Mouse (Mus musculus): ENCODE results near the gene Gm49396. TPM values are rescaled to one million over a fixed set of nuclear protein-coding genes. Genes with fewer than 3 reads are reported as not detected.

Gene Gm49396
- polyA plus RNA-seq, 1 experiment from 2014 or later, result 21.7 TPM

DNA sequence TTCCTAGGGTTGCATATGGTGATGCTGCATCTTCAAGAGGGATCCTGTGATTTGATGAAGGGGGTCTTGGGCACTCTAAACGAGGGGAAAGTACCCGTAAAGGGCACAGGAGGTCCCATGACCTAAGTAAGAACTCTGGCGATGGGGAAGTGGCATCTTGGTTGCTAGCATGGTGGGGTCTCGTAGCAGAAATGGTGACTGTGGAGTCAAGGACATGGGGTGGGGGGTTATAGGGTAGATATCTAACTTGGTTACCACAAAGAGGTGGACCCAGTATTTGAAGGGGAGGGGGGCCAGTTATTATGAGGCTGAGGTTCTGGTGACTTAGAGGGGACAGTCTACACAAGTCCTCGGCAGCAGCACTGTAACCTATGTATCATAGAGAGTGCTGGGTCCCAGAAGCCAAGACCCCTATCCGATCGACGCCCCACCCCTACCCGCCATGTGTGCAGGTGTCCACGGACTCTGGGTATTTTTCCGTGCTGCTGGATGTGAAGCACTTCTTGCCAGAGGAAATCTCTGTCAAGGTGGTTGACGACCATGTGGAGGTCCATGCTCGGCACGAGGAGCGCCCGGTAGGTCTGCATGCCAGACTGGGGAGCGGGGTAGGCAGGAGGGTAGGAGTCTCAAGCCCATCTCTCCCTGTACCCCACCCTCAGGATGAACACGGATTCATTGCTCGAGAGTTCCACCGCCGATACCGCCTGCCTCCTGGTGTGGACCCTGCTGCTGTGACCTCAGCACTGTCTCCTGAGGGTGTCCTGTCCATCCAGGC lies 9.1 kb upstream of the Gm49396 start:
- no peak for ATAC-seq (replicated peaks)
- no peak overlapping the region for H3K27ac ChIP-seq (replicated peaks)
- H3K4me2 ChIP-seq (replicated peaks), result peak overlapping the region; percentile 94; the same call in 1 of the 2 replicates
- H3K36me3 ChIP-seq, result peaks cover 32% of the 10 kb centered on the region
- WGBS, result 87% methylated on average over 22 of the region's 22 CpGs
- no peaks in the 10 kb centered on the region for H3K9me3 ChIP-seq
- no peaks in the 10 kb centered on the region for H3K27me3 ChIP-seq
- H3K4me3 ChIP-seq, result peak overlapping the region; percentile 74; the same call in 1 of the 2 replicates
- H3K9ac ChIP-seq (replicated peaks), result 0 out of 2 replicates have a peak overlapping the region, but pooled peaks have one; percentile 54
- peaks cover 32% of the 10 kb centered on the region for H3K4me1 ChIP-seq

DNA sequence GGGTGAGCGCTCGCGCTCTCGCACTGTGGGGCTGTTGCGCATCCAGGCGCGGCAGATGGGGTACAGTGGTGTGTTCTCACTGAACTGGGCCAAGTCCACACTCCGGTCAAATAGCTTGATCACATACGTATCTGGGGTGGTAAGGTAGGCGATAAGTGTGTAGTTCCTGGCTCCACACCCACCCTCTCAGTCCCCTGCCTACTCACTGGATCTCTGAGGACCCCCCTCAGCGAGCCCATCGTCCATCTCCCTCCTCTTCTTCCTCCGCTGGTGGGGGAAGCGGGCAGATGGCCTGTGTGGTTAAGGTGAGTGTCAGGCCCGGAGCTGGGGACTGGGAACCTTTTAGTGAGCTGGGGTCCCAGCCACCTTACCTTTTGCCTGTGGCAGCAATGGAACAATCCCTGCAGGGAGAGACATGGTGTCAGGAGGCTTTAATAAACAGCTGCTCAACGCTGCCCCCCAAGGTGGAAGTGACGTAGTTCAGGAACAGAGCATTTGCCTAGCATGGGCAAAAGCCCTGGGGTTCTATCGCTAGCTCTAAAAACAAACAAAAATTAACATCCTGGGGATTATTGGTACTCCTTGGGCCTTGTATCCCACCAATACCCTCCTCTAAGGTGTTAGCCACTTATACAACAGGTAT lies 6.1 kb upstream of the Gm49396 start:
- ATAC-seq (replicated peaks), result no peak
- H3K27ac ChIP-seq (replicated peaks), result no peak overlapping the region
- peaks cover 34% of the 10 kb centered on the region for H3K36me3 ChIP-seq
- no peak overlapping the region for H3K9ac ChIP-seq (replicated peaks)
- no peaks in the 10 kb centered on the region for H3K27me3 ChIP-seq
- H3K4me3 ChIP-seq, result no peak overlapping the region
- H3K4me2 ChIP-seq (replicated peaks), result no peak overlapping the region
- no peaks in the 10 kb centered on the region for H3K9me3 ChIP-seq
- 95% methylated on average over 18 of the region's 18 CpGs for WGBS
- peaks cover 35% of the 10 kb centered on the region for H3K4me1 ChIP-seq

GRCm38 (mm10) chr7:30557901-30558514 lies 5.1 kb upstream of the Gm49396 start:
- Histone ChIP-seq H3K9me3 (no peaks in the 10 kb centered on the region), H3K4me3 (0 out of 2 replicates have a peak overlapping the region, but pooled peaks have one; percentile 1), H3K27ac (replicated peaks) (no peak overlapping the region), H3K4me1 (peaks cover 35% of the 10 kb centered on the region), H3K4me2 (replicated peaks) (no peak overlapping the region; the same call in 1 of the 2 replicates), H3K9ac (replicated peaks) (peak overlapping the region; percentile 69; the same call in 1 of the 2 replicates), H3K36me3 (peaks cover 34% of the 10 kb centered on the region), H3K27me3 (no peaks in the 10 kb centered on the region)
- ATAC-seq (replicated peaks), result no peak
- 90% methylated on average over 13 of the region's 13 CpGs for WGBS

DNA sequence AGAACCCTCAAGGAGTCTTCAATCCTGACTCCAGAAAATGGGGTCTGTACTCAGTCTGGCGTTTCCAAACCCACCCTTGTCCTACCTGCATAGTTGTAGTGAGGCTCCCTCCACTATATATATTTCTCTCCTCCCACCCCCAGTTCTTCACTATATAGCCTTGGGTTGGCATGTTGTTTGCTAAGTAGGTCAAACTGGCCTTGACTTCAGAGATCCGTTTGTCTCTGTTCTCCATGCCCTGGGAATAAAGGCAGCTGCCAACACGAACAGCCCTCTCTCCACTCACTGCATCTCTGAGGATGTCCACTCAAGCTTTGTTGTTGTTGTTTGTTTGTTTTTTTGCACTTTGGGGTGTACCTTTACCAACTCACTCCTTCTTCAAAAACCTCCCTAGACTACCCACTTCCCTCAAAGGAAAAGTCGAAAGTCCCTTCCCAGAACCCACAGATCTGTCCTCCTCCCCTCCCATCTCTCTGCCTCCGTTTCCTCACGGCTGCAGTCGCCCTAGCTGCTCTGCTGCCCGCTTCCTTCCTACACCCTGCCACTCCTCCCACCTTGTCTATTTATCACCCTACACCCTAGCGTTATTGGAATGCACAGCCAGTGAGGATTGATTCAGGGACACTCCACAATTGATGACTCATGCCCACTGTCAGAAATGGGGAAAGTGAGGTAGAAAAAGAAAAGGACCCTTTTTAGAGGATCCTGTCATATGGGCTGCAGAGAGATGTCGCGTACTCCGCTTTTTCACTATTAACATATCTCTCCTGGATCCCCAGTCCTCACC lies 4.3 kb upstream of the Gm49396 start:
- Histone ChIP-seq H3K27ac (replicated peaks) (peak overlapping the region; percentile 62; the same call in 1 of the 2 replicates), H3K9ac (replicated peaks) (peak overlapping the region; percentile 69), H3K4me2 (replicated peaks) (peak overlapping the region; percentile 76), H3K9me3 (no peaks in the 10 kb centered on the region), H3K27me3 (no peaks in the 10 kb centered on the region), H3K36me3 (peaks cover 34% of the 10 kb centered on the region), H3K4me1 (peaks cover 30% of the 10 kb centered on the region), H3K4me3 (peak overlapping the region; percentile 68)
- ATAC-seq (replicated peaks), result 0 out of 2 replicates have a peak, but pooled peaks have one; percentile 0
- WGBS, result 19% methylated on average over 12 of the region's 12 CpGs

DNA sequence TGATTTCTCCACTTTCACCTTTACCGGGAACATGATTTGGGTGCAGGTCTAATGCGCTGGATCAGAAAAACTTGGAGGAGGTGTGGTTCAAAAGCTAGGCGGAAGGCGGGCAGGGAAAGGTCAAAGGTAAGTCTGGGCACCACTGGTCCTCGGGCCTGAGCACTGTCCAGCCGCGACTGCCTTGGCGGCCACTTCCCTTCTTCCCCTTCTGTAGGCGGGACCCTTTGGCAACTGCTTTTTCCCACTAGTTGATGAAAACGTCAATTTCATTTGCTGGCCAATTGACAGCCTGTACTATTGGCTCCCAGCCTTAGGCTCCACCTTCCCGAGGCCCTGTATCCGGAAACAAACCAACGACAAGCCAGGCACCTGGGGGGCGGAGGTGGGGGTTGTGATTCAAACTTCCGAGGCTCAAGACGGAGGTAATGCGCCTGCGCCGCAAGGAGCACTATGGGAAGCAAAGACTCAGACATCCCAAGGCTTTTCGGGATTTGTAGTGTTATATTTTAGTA lies 3.6 kb upstream of the Gm49396 start, which contains the start of gene Lin37:
Gene Lin37, minus strand, starts transcription at position 396 of the 512 bp plus-strand sequence.
- Histone ChIP-seq H3K9me3 (no peaks in the 10 kb centered on the region), H3K27me3 (no peaks in the 10 kb centered on the region), H3K4me2 (replicated peaks) (peak within 1 kb of the TSS; percentile 76), H3K4me3 (peak within 1 kb of the TSS; percentile 68), H3K4me1 (peaks cover 35% of the 10 kb centered on the region), H3K9ac (replicated peaks) (peak within 1 kb of the TSS; percentile 69), H3K36me3 (peaks cover 31% of the 10 kb centered on the region), H3K27ac (replicated peaks) (peak within 1 kb of the TSS; percentile 62)
- under 1% methylated on average over 20 of the region's 20 CpGs for WGBS
- peak; percentile 90 for ATAC-seq (replicated peaks)

DNA sequence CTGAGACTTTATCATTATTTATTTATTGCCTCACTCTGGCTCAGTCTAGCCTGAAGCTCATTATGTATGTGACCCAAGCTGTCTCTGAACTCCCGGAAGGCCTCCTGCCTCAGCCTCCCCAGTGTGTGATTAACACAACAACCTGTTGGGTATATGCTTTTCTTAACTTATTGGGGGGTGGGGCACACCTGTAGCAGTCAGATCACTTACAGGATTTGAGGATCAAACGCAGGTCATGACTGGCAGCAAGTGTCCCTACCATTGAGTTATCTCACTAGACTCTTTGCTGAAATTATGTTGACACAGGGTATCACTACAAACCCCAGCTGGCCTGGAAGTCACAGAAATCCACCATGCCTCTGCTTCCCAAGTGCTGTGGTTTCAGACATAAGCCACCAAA lies 2.8 kb upstream of the Gm49396 start:
- H3K4me3 ChIP-seq, result peak overlapping the region; percentile 68; the same call in 1 of the 2 replicates
- no peak for ATAC-seq (replicated peaks)
- peaks cover 35% of the 10 kb centered on the region for H3K4me1 ChIP-seq
- WGBS, result 64% methylated on average over 2 of the region's 2 CpGs
- H3K36me3 ChIP-seq, result peaks cover 32% of the 10 kb centered on the region
- H3K27ac ChIP-seq (replicated peaks), result peak overlapping the region; percentile 62
- H3K4me2 ChIP-seq (replicated peaks), result no peak overlapping the region
- H3K27me3 ChIP-seq, result no peaks in the 10 kb centered on the region
- no peaks in the 10 kb centered on the region for H3K9me3 ChIP-seq
- H3K9ac ChIP-seq (replicated peaks), result no peak overlapping the region

- Histone ChIP-seq H3K27ac (replicated peaks) (peak overlapping the region; percentile 73), H3K4me3 (peak overlapping the region; percentile 75)
- ATAC-seq (replicated peaks), result peak; percentile 6; the same call in 1 of the 2 replicates
These were observed 523 bp upstream of the Gm49396 start for GRCm38 (mm10) chr7:30562526-30563116.

DNA sequence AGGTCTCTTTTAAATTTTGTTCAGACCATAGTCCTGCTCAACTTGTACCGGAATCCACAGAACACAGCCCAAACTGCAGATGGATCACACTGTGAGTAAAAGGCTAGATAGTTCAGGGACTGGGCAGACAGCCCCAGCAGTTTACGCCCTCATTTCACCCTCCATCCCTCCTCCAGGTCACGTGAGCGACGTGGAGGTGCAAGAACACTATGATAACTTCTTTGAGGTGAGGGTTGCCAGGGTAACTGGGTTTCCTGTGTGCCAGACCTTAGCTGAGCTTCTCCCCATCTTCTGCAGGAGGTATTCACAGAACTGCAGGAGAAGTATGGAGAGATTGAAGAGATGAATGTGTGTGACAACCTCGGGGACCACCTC lies 749 bp downstream of the Gm49396 start:
- peak overlapping the region; percentile 75 for H3K4me3 ChIP-seq
- WGBS, result 31% methylated on average over 6 of the region's 6 CpGs
- ATAC-seq (replicated peaks), result no peak
- H3K9me3 ChIP-seq, result no peaks in the 10 kb centered on the region
- H3K9ac ChIP-seq (replicated peaks), result peak overlapping the region; percentile 70
- peak overlapping the region; percentile 92 for H3K27ac ChIP-seq (replicated peaks)
- H3K27me3 ChIP-seq, result no peaks in the 10 kb centered on the region
- peaks cover 39% of the 10 kb centered on the region for H3K36me3 ChIP-seq
- H3K4me2 ChIP-seq (replicated peaks), result peak overlapping the region; percentile 73
- peaks cover 25% of the 10 kb centered on the region for H3K4me1 ChIP-seq

More at GRCm38 (mm10) chr7:30562526-30563116, 523 bp upstream of the Gm49396 start:
- no peaks in the 10 kb centered on the region for H3K27me3 ChIP-seq
- peaks cover 35% of the 10 kb centered on the region for H3K4me1 ChIP-seq
- no peaks in the 10 kb centered on the region for H3K9me3 ChIP-seq
- peaks cover 29% of the 10 kb centered on the region; the same call in 1 of the 2 replicates for H3K36me3 ChIP-seq
- H3K9ac ChIP-seq (replicated peaks), result peak overlapping the region; percentile 58
- H3K4me2 ChIP-seq (replicated peaks), result peak overlapping the region; percentile 90
- under 1% methylated on average over 27 of the region's 27 CpGs for WGBS

GRCm38 (mm10) chr7:30564970-30565571 lies 1.9 kb downstream of the Gm49396 start, which contains the start of gene Igflr1:
Igflr1 (plus strand) TSS chr7:30565427.
- Histone ChIP-seq H3K4me2 (replicated peaks) (peak within 1 kb of the TSS; percentile 73), H3K9ac (replicated peaks) (no peak within 1 kb of the TSS), H3K36me3 (peaks cover 51% of the 10 kb centered on the region), H3K9me3 (no peaks in the 10 kb centered on the region), H3K27me3 (no peaks in the 10 kb centered on the region), H3K27ac (replicated peaks) (no peak within 1 kb of the TSS), H3K4me3 (no peak within 1 kb of the TSS; the same call in 1 of the 2 replicates), H3K4me1 (peaks cover 19% of the 10 kb centered on the region)
- no peak for ATAC-seq (replicated peaks)
- 95% methylated on average over 12 of the region's 12 CpGs for WGBS

GRCm38 (mm10) chr7:30566033-30566432 lies 2.9 kb downstream of the Gm49396 start:
- Histone ChIP-seq H3K36me3 (peaks cover 60% of the 10 kb centered on the region), H3K4me1 (peaks cover 17% of the 10 kb centered on the region), H3K27me3 (no peaks in the 10 kb centered on the region), H3K4me3 (no peak overlapping the region), H3K9me3 (no peaks in the 10 kb centered on the region), H3K4me2 (replicated peaks) (no peak overlapping the region), H3K27ac (replicated peaks) (no peak overlapping the region), H3K9ac (replicated peaks) (no peak overlapping the region)
- 90% methylated on average over 9 of the region's 9 CpGs for WGBS
- no peak for ATAC-seq (replicated peaks)

Measured in forebrain, embryonic 15.5 days (tissue).